Comparison of ENCODE assay signal across 16 mouse cellular contexts in genomic region chr17:88553473-88554087, GRCm38 (mm10). TPM values are rescaled to one million over a fixed set of nuclear protein-coding genes. Genes with fewer than 3 reads are reported as not detected.
DNase-seq lines count a peak whose midpoint lies in the region; TF ChIP-seq lines count a peak whose summit lies in the region.
"Had no signal": no experiment of that assay in that cellular context is flagged by ENCODE, and none has a peak within 500 bp of the region (broad histone marks: within the 10 kb centered on the region; RNA-seq: fewer than 3 reads in every experiment).

No protein-coding gene starts in this region.

- peaks cover 36% of the 10 kb centered on the region for H3K4me1 ChIP-seq in thymus, adult 2 months (replicated peaks; ENCODE audit: control insufficient read depth, insufficient read depth, low read length)

- H3K27ac ChIP-seq in thymus, adult 2 months (ENCODE audit: control insufficient read depth, insufficient read depth, low read length) = peak overlapping the region; percentile 94
- H3K27ac ChIP-seq in macrophage = peak overlapping the region; percentile 100
- H3K27ac ChIP-seq: embryonic facial prominence, embryonic 15.5 days; hindbrain, embryonic 14.5 days; liver, embryonic 15.5 days; midbrain, embryonic 13.5 days had no signal

- 94% methylated on average over 11 of the region's 11 CpGs for WGBS in thymus, adult 2 months
- WGBS in macrophage (ENCODE audit: missing documents) = 96% methylated on average over 11 of the region's 11 CpGs

- peaks cover 24% of the 10 kb centered on the region for H3K36me3 ChIP-seq in thymus, adult 2 months (ENCODE audit: control insufficient read depth, insufficient read depth, low read length)
- H3K36me3 ChIP-seq in macrophage (ENCODE audit: inconsistent target) = peaks cover 39% of the 10 kb centered on the region

- no peak overlapping the region for H3K4me3 ChIP-seq in thymus, adult 2 months (ENCODE audit: control insufficient read depth, insufficient read depth, low read length)
- no peak overlapping the region for H3K4me3 ChIP-seq in macrophage (ENCODE audit: inconsistent target)
- H3K4me3 ChIP-seq: embryonic facial prominence, embryonic 15.5 days; liver, embryonic 15.5 days; midbrain, embryonic 13.5 days had no signal

- no peak for TF ChIP-seq CTCF in thymus, adult 2 months (IDR thresholded peaks at IDR 0.05; ENCODE audit: borderline replicate concordance, control insufficient read depth, extremely low read depth, insufficient read depth, low read length, poor library complexity)

- H3K79me2 ChIP-seq in macrophage (ENCODE audit: inconsistent target) = peaks cover 31% of the 10 kb centered on the region; the same call in 1 of the 2 replicates

- peak; percentile 39 for DNase-seq in kidney, adult 11 months
- DNase-seq in kidney, adult 18-20 months = no peak
- DNase-seq in thymus, adult 2 months = no peak
- no peak for DNase-seq in thymus, postnatal 25 days
- peak; percentile 40 for DNase-seq in kidney, postnatal 14 days
- DNase-seq in natural killer cell, adult 2 months (ENCODE audit: low spot score in 2 of 2) = no peak
- no peak for DNase-seq in layer of hippocampus, postnatal 25 days (ENCODE audit: extremely low spot score in 1 of 2, low spot score in 1 of 2)
- DNase-seq: cerebellum, adult 18-20 months; layer of hippocampus, adult 9-11 months had no signal

- no peaks in the 10 kb centered on the region for H3K27me3 ChIP-seq in thymus, adult 2 months (ENCODE audit: control insufficient read depth, insufficient read depth, low read length)
- H3K27me3 ChIP-seq: embryonic facial prominence, embryonic 15.5 days; liver, embryonic 15.5 days; midbrain, embryonic 13.5 days had no signal

- no peak for TF ChIP-seq POLR2A in thymus, adult 2 months (IDR thresholded peaks at IDR 0.05; ENCODE audit: control insufficient read depth, extremely low read depth, insufficient read depth, low read length, poor library complexity)

RNA-seq across cellular contexts. Expression of gene Ppp1r21, which starts 23.7 kb away (rescaled TPM):
- polyA plus RNA-seq in thymus, adult 2 months (2012; rRNA removed) = 40.9 and 43.9 TPM in 2 replicates
- 100 to 1,000 TPM in 18 of 26 experiments, 10 to 100 TPM in 8; 19.9 to 270 (median 171) TPM for total RNA-seq in macrophage (2018; cell fraction: chromatin; rRNA removed)
- total RNA-seq in macrophage (2018; cell fraction: cytosol; rRNA removed) = 10 to 100 TPM; 21.4 to 66.4 (median 59.8) TPM
- 100 to 1,000 TPM in 12 of 26 experiments, 10 to 100 TPM in 14; 28.5 to 157 (median 92.8) TPM for total RNA-seq in macrophage (2018; cell fraction: nucleus; rRNA removed)
- 49.7 to 60.1 TPM (median 60.1 TPM) in 3 replicates for polyA plus RNA-seq in macrophage (2018)
- 10 to 100 TPM; 81.8 to 84.9 TPM for total RNA-seq in layer of hippocampus, postnatal 25 days (2021)

RNA-seq across cellular contexts. Expression of gene Ston1, which starts 43.9 kb away (rescaled TPM):
- 6.5 and 8.8 TPM in 2 replicates for polyA plus RNA-seq in thymus, adult 2 months (2012; rRNA removed)
- total RNA-seq in macrophage (2018; cell fraction: chromatin; rRNA removed) = 1 to 10 TPM in 3 of 26 experiments, under 1 TPM in 6, not detected in 17; 0.29 to 5.3 (median 0.71) TPM
- under 1 TPM in 21 of 26 experiments, not detected in 5; 0.04 to 0.63 (median 0.27) TPM for total RNA-seq in macrophage (2018; cell fraction: cytosol; rRNA removed)
- total RNA-seq in macrophage (2018; cell fraction: nucleus; rRNA removed) = 1 to 10 TPM in 2 of 26 experiments, under 1 TPM in 11, not detected in 13; 0.20 to 1.5 (median 0.42) TPM
- 0.07 to 0.44 TPM (median 0.21 TPM) in 3 replicates for polyA plus RNA-seq in macrophage (2018)
- 10 to 100 TPM; 13.3 to 13.8 TPM for total RNA-seq in layer of hippocampus, postnatal 25 days (2021)
- total RNA-seq: common myeloid progenitor, adult 5-6 weeks; granulocyte monocyte progenitor cell, adult 5-6 weeks had no signal

Comparison
In these comparisons a context has a peak if more than half of its experiments do, and no peak if none do; other contexts are left out.
1. DNase-seq: peak in kidney, adult 11 months (single experiment) and kidney, postnatal 14 days (single experiment); none in kidney, adult 18-20 months (single experiment), thymus, adult 2 months (single experiment), thymus, postnatal 25 days (single experiment), natural killer cell, adult 2 months (0 of 2) and layer of hippocampus, postnatal 25 days (0 of 2).